Mouse (Mus musculus): Measurements from ENCODE around the gene Ccnd2.
A peak's percentile ranks its signal among the peaks of the same experiment; 100 is the strongest.

Gene Ccnd2

GRCm38 (mm10) chr6:127148526-127149302 lies 3.3 kb downstream of the Ccnd2 start:
- peak; percentile 47 for DNase-seq (ENCODE audit: low read depth)

- DNase-seq (ENCODE audit: low read depth) = peak; percentile 95
Measured at GRCm38 (mm10) chr6:127147665-127148064, 4.3 kb downstream of the Ccnd2 start.

GRCm38 (mm10) chr6:127146322-127146947 lies 5.6 kb downstream of the Ccnd2 start:
- no peak for DNase-seq (ENCODE audit: low read depth)

- DNase-seq (ENCODE audit: low read depth) = no peak
Measured at GRCm38 (mm10) chr6:127145464-127146190, 6.4 kb downstream of the Ccnd2 start.

GRCm38 (mm10) chr6:127143576-127144288 lies 8.3 kb downstream of the Ccnd2 start:
- no peak for DNase-seq (ENCODE audit: low read depth)

GRCm38 (mm10) chr6:127143124-127143520 lies 8.9 kb downstream of the Ccnd2 start:
- DNase-seq (ENCODE audit: low read depth) = no peak

- peak; percentile 87 for DNase-seq (ENCODE audit: low read depth)
Measured at GRCm38 (mm10) chr6:127142154-127143123, 9.6 kb downstream of the Ccnd2 start.

- no peak for DNase-seq (ENCODE audit: low read depth)
Measured at GRCm38 (mm10) chr6:127138962-127139361, 13.0 kb downstream of the Ccnd2 start.

- DNase-seq (ENCODE audit: low read depth) = no peak
Measured at GRCm38 (mm10) chr6:127133433-127134245, 18.4 kb downstream of the Ccnd2 start.

GRCm38 (mm10) chr6:127132719-127133118 lies 19.3 kb downstream of the Ccnd2 start:
- no peak for DNase-seq (ENCODE audit: low read depth)

- no peak for DNase-seq (ENCODE audit: low read depth)
Measured at GRCm38 (mm10) chr6:127131946-127132345, 20.0 kb downstream of the Ccnd2 start.

GRCm38 (mm10) chr6:127130377-127130776 lies 21.6 kb downstream of the Ccnd2 start:
- DNase-seq (ENCODE audit: low read depth) = no peak

- DNase-seq (ENCODE audit: low read depth) = no peak
Measured at GRCm38 (mm10) chr6:127129659-127130058, 22.3 kb downstream of the Ccnd2 start.

- no peak for DNase-seq (ENCODE audit: low read depth)
Measured at GRCm38 (mm10) chr6:127123506-127123905, 28.5 kb downstream of the Ccnd2 start.

GRCm38 (mm10) chr6:127122996-127123395 lies 29.0 kb downstream of the Ccnd2 start:
- DNase-seq (ENCODE audit: low read depth) = no peak

GRCm38 (mm10) chr6:127122221-127122806 lies 29.7 kb downstream of the Ccnd2 start:
- no peak for DNase-seq (ENCODE audit: low read depth)

GRCm38 (mm10) chr6:127114753-127115456 lies 37.1 kb downstream of the Ccnd2 start:
- DNase-seq (ENCODE audit: low read depth) = no peak

- peak; percentile 98 for DNase-seq (ENCODE audit: low read depth)
Measured at GRCm38 (mm10) chr6:127109402-127109930, 42.5 kb downstream of the Ccnd2 start, which contains the start of gene Tigar. TSS of gene Tigar (minus strand) at chr6:127109557.

Data from naive thymus-derived CD4-positive, alpha-beta T cell, adult 2 months (primary cell).